Mouse (Mus musculus) ES-E14 (cell line): ENCODE measurements around the gene Rasgef1b.

Experiments used
- CHD2 ChIP-seq: IDR thresholded peaks from 2 replicates; pipeline ENCODE4 v1.6.1; 2014; ENCODE audit warnings: mild to moderate bottlenecking, low read depth, low read length, inconsistent platforms
- MAFK ChIP-seq: IDR thresholded peaks from 2 replicates; pipeline ENCODE4 v1.6.1; 2014; ENCODE audit warnings: mild to moderate bottlenecking, low read depth, low read length, inconsistent platforms; ENCODE audit not compliant: insufficient read depth

DNA sequence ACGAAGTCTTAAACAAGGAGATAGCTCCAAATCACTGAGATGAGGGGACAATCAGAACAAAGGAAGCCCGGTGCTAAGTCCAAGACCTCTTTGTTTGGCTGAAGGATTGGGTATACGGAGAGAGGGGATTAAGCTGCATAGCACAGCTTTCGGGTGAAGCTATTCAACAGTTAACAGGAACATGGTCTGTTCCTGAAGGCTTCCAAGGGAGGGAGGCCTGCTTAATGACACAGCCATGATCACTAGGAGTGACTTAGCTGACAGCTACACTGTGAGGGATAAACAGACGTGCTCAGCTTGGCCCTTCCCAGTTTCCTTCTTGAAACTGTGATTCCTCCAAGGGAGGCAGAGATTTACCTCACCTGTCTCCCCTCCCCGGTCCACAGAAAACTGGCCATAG lies 41.0 kb downstream of the Rasgef1b start:
- TF ChIP-seq MAFK (no peak), CHD2 (no peak)
